Mouse (Mus musculus): Measurements from ENCODE around the gene Sh2d3c. TPM values are rescaled to one million over a fixed set of nuclear protein-coding genes. Genes with fewer than 3 reads are reported as not detected.

The Sh2d3c gene
- polyA plus RNA-seq (2014; fragmentation: Nextera tagmentation; extraction: Ambion mirVana): 12.2 and 13.1 TPM in 2 replicates

- Histone ChIP-seq H3K4me3 (ENCODE audit: low read depth, low read length) (no peak within 1 kb of the TSS), H3K9me3 (ENCODE audit: control insufficient read depth, low read length) (no peaks in the 10 kb centered on the region; the same call in 1 of the 2 replicates), H3K27me3 (ENCODE audit: control insufficient read depth, insufficient read depth, low read length) (no peaks in the 10 kb centered on the region), H3K27ac (replicated peaks; ENCODE audit: low read depth, low read length) (no peak within 1 kb of the TSS), H3K9ac (ENCODE audit: low read length) (0 out of 2 replicates have a peak within 1 kb of the TSS, but pooled peaks have one; percentile 18), H3K4me2 (ENCODE audit: low read depth, severe bottlenecking) (no peak within 1 kb of the TSS), H3K4me1 (ENCODE audit: control insufficient read depth, insufficient read depth, low read length) (peaks cover 5% of the 10 kb centered on the region; the same call in 1 of the 2 replicates), H3K36me3 (ENCODE audit: control insufficient read depth, insufficient read depth, low read length) (no peaks in the 10 kb centered on the region)
- ATAC-seq (ENCODE audit: insufficient number of reproducible peaks, low FRiP score, low TSS enrichment, low read depth) (no peak), DNase-seq (ENCODE audit: low spot score) (no peak)
- 54% methylated on average over 8 of the region's 8 CpGs for WGBS
Observed at GRCm38 (mm10) chr2:32720681-32721229, at the start of gene Sh2d3c. Gene Sh2d3c (plus strand): TSS chr2:32721055.

- no peak overlapping the region for H3K27ac ChIP-seq (replicated peaks; ENCODE audit: low read depth, low read length)
- no peak overlapping the region for H3K4me2 ChIP-seq (ENCODE audit: low read depth, severe bottlenecking)
- no peak overlapping the region for H3K9ac ChIP-seq (ENCODE audit: low read length)
- no peak for DNase-seq (ENCODE audit: low spot score)
- ATAC-seq (ENCODE audit: insufficient number of reproducible peaks, low FRiP score, low TSS enrichment, low read depth): no peak
- no peaks in the 10 kb centered on the region for H3K4me1 ChIP-seq (ENCODE audit: control insufficient read depth, insufficient read depth, low read length)
- WGBS: 86% methylated on average over 9 of the region's 9 CpGs
- H3K27me3 ChIP-seq (ENCODE audit: control insufficient read depth, insufficient read depth, low read length): no peaks in the 10 kb centered on the region
- H3K36me3 ChIP-seq (ENCODE audit: control insufficient read depth, insufficient read depth, low read length): no peaks in the 10 kb centered on the region
- H3K4me3 ChIP-seq (ENCODE audit: low read depth, low read length): no peak overlapping the region
- no peaks in the 10 kb centered on the region for H3K9me3 ChIP-seq (ENCODE audit: control insufficient read depth, low read length)
Observed at GRCm38 (mm10) chr2:32671147-32671546, 49.7 kb upstream of the Sh2d3c start.

- H3K27me3 ChIP-seq (ENCODE audit: control insufficient read depth, insufficient read depth, low read length): no peaks in the 10 kb centered on the region
- no peak overlapping the region for H3K9ac ChIP-seq (ENCODE audit: low read length)
- WGBS: 81% methylated on average over 9 of the region's 9 CpGs
- H3K36me3 ChIP-seq (ENCODE audit: control insufficient read depth, insufficient read depth, low read length): no peaks in the 10 kb centered on the region
- no peak overlapping the region for H3K4me2 ChIP-seq (ENCODE audit: low read depth, severe bottlenecking)
- DNase-seq (ENCODE audit: low spot score) (no peak), ATAC-seq (ENCODE audit: insufficient number of reproducible peaks, low FRiP score, low TSS enrichment, low read depth) (no peak)
- H3K4me3 ChIP-seq (ENCODE audit: low read depth, low read length): no peak overlapping the region
- no peaks in the 10 kb centered on the region for H3K4me1 ChIP-seq (ENCODE audit: control insufficient read depth, insufficient read depth, low read length)
- no peak overlapping the region for H3K27ac ChIP-seq (replicated peaks; ENCODE audit: low read depth, low read length)
- H3K9me3 ChIP-seq (ENCODE audit: control insufficient read depth, low read length): no peaks in the 10 kb centered on the region
Observed at GRCm38 (mm10) chr2:32671907-32672595, 48.8 kb upstream of the Sh2d3c start.

- no peaks in the 10 kb centered on the region for H3K9me3 ChIP-seq (ENCODE audit: control insufficient read depth, low read length)
- no peaks in the 10 kb centered on the region for H3K27me3 ChIP-seq (ENCODE audit: control insufficient read depth, insufficient read depth, low read length)
- no peak for DNase-seq (ENCODE audit: low spot score)
- H3K9ac ChIP-seq (ENCODE audit: low read length): no peak overlapping the region
- H3K36me3 ChIP-seq (ENCODE audit: control insufficient read depth, insufficient read depth, low read length): no peaks in the 10 kb centered on the region
- H3K4me3 ChIP-seq (ENCODE audit: low read depth, low read length): no peak overlapping the region
- no peak for ATAC-seq (ENCODE audit: insufficient number of reproducible peaks, low FRiP score, low TSS enrichment, low read depth)
- 78% methylated on average over 16 of the region's 16 CpGs for WGBS
- H3K27ac ChIP-seq (replicated peaks; ENCODE audit: low read depth, low read length): no peak overlapping the region
- H3K4me1 ChIP-seq (ENCODE audit: control insufficient read depth, insufficient read depth, low read length): no peaks in the 10 kb centered on the region
- H3K4me2 ChIP-seq (ENCODE audit: low read depth, severe bottlenecking): no peak overlapping the region
Observed at GRCm38 (mm10) chr2:32673176-32673917, 47.5 kb upstream of the Sh2d3c start.

GRCm38 (mm10) chr2:32676821-32677220, 44.0 kb upstream of the Sh2d3c start:
- Histone ChIP-seq H3K27me3 (ENCODE audit: control insufficient read depth, insufficient read depth, low read length) (no peaks in the 10 kb centered on the region), H3K4me2 (ENCODE audit: low read depth, severe bottlenecking) (no peak overlapping the region), H3K9me3 (ENCODE audit: control insufficient read depth, low read length) (no peaks in the 10 kb centered on the region), H3K4me1 (ENCODE audit: control insufficient read depth, insufficient read depth, low read length) (peaks cover 8% of the 10 kb centered on the region; the same call in 1 of the 2 replicates), H3K27ac (replicated peaks; ENCODE audit: low read depth, low read length) (no peak overlapping the region), H3K4me3 (ENCODE audit: low read depth, low read length) (no peak overlapping the region), H3K36me3 (ENCODE audit: control insufficient read depth, insufficient read depth, low read length) (no peaks in the 10 kb centered on the region), H3K9ac (ENCODE audit: low read length) (no peak overlapping the region)
- whole genome bisulfite sequencing: 93% methylated on average over 3 of the region's 3 CpGs
- ATAC-seq (ENCODE audit: insufficient number of reproducible peaks, low FRiP score, low TSS enrichment, low read depth): no peak
- no peak for DNase-seq (ENCODE audit: low spot score)

- Histone ChIP-seq H3K4me1 (ENCODE audit: control insufficient read depth, insufficient read depth, low read length) (peaks cover 8% of the 10 kb centered on the region; the same call in 1 of the 2 replicates), H3K9ac (ENCODE audit: low read length) (no peak overlapping the region), H3K9me3 (ENCODE audit: control insufficient read depth, low read length) (no peaks in the 10 kb centered on the region), H3K4me2 (ENCODE audit: low read depth, severe bottlenecking) (no peak overlapping the region), H3K4me3 (ENCODE audit: low read depth, low read length) (no peak overlapping the region), H3K27ac (replicated peaks; ENCODE audit: low read depth, low read length) (no peak overlapping the region), H3K27me3 (ENCODE audit: control insufficient read depth, insufficient read depth, low read length) (no peaks in the 10 kb centered on the region), H3K36me3 (ENCODE audit: control insufficient read depth, insufficient read depth, low read length) (no peaks in the 10 kb centered on the region)
- WGBS: 89% methylated on average over 7 of the region's 7 CpGs
- DNase-seq (ENCODE audit: low spot score) (no peak), ATAC-seq (ENCODE audit: insufficient number of reproducible peaks, low FRiP score, low TSS enrichment, low read depth) (no peak)
Observed at GRCm38 (mm10) chr2:32677683-32678082, 43.2 kb upstream of the Sh2d3c start.

- no peak overlapping the region for H3K27ac ChIP-seq (replicated peaks; ENCODE audit: low read depth, low read length)
Observed at GRCm38 (mm10) chr2:32680051-32680451, 40.8 kb upstream of the Sh2d3c start.

GRCm38 (mm10) chr2:32680961-32681650, 39.7 kb upstream of the Sh2d3c start:
- peaks cover 6% of the 10 kb centered on the region for H3K36me3 ChIP-seq (ENCODE audit: control insufficient read depth, insufficient read depth, low read length)
- H3K4me1 ChIP-seq (ENCODE audit: control insufficient read depth, insufficient read depth, low read length): peaks cover 8% of the 10 kb centered on the region; the same call in 1 of the 2 replicates
- H3K4me3 ChIP-seq (ENCODE audit: low read depth, low read length): no peak overlapping the region
- H3K27me3 ChIP-seq (ENCODE audit: control insufficient read depth, insufficient read depth, low read length): no peaks in the 10 kb centered on the region
- H3K4me2 ChIP-seq (ENCODE audit: low read depth, severe bottlenecking): no peak overlapping the region
- H3K9me3 ChIP-seq (ENCODE audit: control insufficient read depth, low read length): no peaks in the 10 kb centered on the region
- 0 out of 2 replicates have a peak overlapping the region, but pooled peaks have one; percentile 21 for H3K27ac ChIP-seq (replicated peaks; ENCODE audit: low read depth, low read length)
- H3K9ac ChIP-seq (ENCODE audit: low read length): no peak overlapping the region
- DNase-seq (ENCODE audit: low spot score) (no peak), ATAC-seq (ENCODE audit: insufficient number of reproducible peaks, low FRiP score, low TSS enrichment, low read depth) (no peak)
- 90% methylated on average over 19 of the region's 19 CpGs for WGBS

More at GRCm38 (mm10) chr2:32680051-32680451, 40.8 kb upstream of the Sh2d3c start:
- ATAC-seq (ENCODE audit: insufficient number of reproducible peaks, low FRiP score, low TSS enrichment, low read depth) (no peak), DNase-seq (ENCODE audit: low spot score) (no peak)
- H3K36me3 ChIP-seq (ENCODE audit: control insufficient read depth, insufficient read depth, low read length): no peaks in the 10 kb centered on the region; the same call in 1 of the 2 replicates
- no peaks in the 10 kb centered on the region for H3K27me3 ChIP-seq (ENCODE audit: control insufficient read depth, insufficient read depth, low read length)
- no peaks in the 10 kb centered on the region for H3K9me3 ChIP-seq (ENCODE audit: control insufficient read depth, low read length)
- H3K9ac ChIP-seq (ENCODE audit: low read length): 0 out of 2 replicates have a peak overlapping the region, but pooled peaks have one; percentile 41
- no peak overlapping the region for H3K4me3 ChIP-seq (ENCODE audit: low read depth, low read length)
- no peak overlapping the region for H3K4me2 ChIP-seq (ENCODE audit: low read depth, severe bottlenecking)
- WGBS: 36% methylated on average over 7 of the region's 7 CpGs
- H3K4me1 ChIP-seq (ENCODE audit: control insufficient read depth, insufficient read depth, low read length): peaks cover 8% of the 10 kb centered on the region; the same call in 1 of the 2 replicates

All from limb, embryonic 11.5 days (tissue).